Mouse (Mus musculus): Measurements from ENCODE around the gene Gm44805.
A peak's percentile ranks its signal among the peaks of the same experiment; 100 is the strongest.

The Gm44805 gene

DNA sequence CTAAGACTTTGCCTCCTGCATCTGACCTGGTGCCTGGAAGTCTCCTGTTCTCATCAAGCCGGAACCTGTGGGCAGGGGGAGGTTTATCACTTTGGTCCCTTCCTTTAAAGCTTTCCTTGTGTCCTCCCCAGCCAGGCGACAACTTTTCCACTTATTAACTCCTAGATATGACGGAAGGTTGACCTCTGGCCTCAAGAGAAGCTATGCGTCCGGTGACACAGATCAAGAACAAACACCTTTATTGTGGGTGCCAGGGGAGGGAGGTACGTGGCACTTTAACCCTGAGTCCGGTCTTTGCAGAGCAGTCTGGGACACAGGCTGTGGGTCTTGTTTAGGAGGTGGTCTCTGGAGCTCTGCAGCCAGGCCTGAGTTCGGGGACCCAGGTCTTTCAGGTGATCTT lies 3.4 kb downstream of the Gm44805 start, which contains the start of gene Apoc2:
Apoc2 (minus strand) TSS at position 70 of the 400 bp plus-strand sequence.
- no peak for DNase-seq (ENCODE audit: low spot score in 2 of 2)

DNA sequence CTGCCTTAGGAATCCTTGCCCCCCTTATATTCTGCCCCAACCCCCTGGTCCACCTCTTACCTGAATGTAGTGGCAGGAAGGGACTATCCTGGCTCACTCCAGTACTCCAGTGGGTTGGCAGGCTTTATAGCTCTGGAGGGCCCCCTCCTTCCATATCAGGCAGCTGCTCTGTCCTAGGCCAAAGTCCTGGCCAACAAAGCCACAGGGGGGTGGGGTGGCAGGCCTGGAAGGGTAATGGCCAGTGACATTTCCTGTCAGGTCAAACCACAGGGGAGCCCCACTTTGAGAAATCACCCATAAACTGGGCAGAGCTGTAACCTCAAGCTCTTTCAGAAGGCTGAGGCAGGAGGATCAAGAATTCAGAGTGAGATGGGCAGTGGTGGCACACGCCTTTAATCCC lies 4.6 kb downstream of the Gm44805 start:
- no peak for DNase-seq (ENCODE audit: low spot score in 2 of 2)

DNA sequence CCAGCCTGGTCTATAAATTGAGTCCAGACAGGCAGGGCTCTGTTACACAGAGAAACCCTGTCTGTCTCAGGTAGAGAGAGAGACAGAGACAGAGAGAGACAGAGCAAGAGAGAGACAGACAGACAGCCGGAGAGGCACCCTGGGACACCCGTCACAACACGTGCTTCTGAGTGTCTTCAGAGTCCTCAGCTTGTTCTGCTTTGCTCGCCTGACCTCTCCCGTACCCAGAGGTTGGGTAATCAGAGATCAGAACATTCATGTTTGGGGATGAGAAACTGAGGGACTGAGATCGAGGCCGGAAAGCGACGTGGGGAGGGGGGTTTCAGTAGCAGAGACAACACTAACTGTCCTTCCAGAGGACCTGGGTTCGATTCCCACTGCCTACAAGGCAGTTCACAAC lies 5.4 kb downstream of the Gm44805 start:
- DNase-seq (ENCODE audit: low spot score in 2 of 2): no peak

DNA sequence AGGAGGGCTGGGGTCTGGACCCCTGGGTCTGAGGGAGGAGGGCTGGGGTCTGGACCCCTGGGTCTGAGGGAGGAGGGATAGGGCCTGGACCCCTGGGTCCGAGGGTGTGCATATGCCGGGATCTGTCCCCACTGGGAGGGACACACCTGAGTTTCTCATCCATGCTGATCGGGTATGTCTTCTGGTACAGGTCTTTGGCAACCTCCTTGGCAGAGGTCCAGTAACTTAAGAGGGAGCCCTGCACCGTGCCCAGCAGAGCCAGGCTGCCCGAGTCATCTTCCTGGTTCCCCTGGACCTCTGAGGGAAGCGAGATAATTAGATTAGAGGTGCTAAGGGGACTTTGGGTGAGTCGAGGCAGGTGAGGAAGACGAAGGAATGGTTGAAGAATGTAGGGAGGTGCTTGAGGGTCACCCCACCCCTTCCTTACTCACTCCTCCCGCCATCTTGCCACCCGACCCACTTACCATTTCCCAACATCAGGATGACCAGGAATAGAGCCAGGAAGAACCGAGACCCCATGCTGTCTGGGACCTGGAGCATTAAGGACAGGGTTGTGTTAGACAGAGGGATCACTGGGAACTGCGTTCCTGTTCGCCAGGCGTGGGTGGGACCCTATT lies 8.0 kb downstream of the Gm44805 start:
- DNase-seq (ENCODE audit: low spot score in 2 of 2): no peak

DNA sequence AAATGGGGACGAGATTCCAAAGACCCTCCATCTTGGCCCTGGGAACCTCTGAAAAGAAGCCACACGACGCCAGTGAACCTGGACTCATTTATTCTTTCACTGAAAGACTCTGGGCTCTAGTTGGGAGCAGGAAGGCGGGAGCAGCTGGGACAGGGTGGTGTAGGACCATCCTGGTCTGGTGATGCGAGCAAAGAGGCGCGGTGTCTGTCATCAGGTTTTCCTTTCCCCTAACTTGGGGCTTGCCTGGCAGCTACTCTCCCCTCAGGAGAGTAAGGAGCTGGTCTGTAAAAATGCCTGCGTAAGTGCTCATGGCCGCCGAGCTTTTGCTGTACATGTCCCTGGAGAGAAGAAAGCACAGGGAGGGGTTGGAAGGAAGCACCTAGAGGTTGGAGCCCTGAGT lies 9.7 kb downstream of the Gm44805 start:
- DNase-seq (ENCODE audit: low spot score in 2 of 2): no peak

DNA sequence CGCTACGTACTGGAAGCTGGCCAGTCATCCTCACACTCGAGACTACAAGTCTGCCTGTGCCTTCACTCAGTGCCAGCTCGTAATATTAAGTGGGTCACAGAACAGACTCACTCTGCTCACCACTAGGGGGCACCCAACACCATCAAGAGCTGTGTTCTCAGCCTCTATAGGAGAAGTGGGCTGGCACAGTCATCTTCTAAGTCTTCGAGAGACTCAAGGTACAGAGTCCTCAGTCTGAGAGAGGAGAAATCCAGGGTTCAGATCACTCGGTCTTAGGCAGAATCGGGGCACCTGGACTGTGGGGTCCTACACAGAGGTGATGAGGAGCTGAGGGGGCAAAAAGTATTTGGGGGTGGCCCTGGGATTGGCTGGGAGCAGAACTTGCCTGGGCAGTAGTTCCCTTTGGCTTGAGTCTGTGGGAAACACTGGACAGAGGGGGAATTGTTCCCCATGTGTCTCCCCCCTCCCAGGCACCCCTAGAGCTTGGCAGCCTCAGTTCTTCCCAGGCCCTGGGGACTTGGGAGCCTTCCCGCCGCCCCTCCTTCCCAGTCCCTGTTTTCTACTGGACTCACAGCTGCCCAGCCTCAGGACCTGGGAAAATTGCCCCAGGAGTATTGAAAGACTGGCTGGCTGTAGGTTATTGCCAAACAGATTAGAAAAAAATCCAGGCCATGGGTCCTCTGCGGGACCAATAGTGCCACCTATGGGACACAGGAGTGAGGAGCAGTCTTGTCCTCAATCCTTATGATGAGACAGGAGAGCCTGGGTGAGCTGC lies 12.1 kb downstream of the Gm44805 start:
- peak; percentile 89 to 95 for DNase-seq (ENCODE audit: low spot score in 2 of 2)

DNA sequence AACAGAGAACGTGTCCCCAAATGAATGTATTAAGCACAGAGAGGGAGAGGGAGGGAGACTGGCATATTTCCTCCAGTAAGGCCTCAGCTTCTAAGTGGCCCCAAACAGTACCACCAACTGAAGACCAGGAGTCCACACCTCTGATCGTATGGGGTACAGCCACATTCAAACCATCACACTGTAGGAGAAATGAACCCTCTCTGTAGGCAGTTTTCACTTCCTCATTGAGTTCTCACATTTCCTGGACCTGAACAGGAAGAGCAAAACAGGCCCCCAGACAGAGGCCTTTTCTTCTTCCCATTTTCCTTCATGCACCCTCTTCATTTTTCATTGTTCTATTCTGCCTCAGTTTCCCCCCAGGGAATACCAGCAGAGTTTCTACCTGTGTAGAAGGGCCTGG lies 13.8 kb downstream of the Gm44805 start:
- no peak for DNase-seq (ENCODE audit: low spot score in 2 of 2)

DNA sequence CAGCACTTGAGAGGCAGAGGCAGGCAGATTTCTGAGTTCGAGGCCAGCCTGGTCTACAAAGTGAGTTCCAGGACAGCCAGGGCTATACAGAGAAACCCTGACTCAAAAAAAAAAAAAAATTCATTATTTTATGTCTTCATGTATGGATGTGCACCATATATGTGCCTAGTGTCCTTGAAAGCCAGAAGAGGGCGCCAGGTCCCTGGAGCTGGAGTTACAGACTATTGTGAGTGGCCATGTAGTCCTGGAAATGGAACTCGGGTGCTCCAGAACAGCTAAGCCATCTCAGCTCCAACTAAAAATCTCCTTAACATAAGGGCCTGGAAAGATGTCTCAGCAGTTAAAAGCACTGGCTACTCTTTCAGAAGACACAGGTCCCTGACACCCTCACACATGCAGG lies 14.5 kb downstream of the Gm44805 start:
- DNase-seq (ENCODE audit: low spot score in 2 of 2): no peak

DNA sequence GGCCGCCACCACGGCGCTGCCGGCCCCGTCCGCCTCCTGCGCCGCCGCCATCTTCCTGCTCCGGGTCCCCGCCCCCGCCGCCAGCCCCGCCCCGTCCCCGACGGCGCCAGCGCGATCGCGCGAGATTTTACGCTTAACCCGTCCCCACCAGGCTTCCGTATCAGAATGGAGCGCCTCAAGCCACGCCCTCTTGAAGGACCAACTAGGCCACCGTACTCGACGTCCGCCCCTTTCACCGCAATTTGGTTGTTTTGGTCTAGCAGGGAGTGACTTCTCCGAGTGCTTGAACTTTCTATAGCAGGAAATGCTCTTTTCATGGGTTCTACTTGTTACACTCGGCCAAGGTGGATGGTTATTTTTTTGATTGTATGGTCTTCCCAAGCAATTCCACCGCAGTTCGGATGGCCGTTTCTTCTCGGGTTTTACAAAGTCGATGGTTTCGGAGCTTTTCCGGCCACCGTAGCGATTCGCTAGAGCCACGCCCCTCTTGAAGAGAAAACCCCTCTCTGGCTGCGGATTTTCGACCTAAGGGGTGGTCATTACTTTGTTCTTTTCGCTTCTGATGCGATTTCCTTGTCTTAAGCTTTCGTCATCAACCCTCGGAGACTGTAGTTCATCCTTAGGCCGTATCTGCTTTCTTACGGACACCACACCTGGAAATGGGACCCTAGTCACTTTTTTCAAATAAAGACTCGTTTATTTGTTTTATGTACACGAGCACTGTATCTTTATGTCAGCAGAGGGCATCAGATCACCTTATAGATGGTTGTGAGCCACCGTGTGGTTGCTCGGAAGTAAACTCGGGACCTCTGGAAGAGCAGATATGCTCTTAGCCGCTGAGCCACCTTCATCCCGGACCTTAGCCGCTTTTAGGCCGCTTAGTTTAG lies 16.0 kb downstream of the Gm44805 start, which contains the start of gene Clptm1:
Clptm1 (minus strand) TSS at position 79 of the 887 bp plus-strand sequence.
- DNase-seq (ENCODE audit: low spot score in 2 of 2): peak; percentile 98

DNA sequence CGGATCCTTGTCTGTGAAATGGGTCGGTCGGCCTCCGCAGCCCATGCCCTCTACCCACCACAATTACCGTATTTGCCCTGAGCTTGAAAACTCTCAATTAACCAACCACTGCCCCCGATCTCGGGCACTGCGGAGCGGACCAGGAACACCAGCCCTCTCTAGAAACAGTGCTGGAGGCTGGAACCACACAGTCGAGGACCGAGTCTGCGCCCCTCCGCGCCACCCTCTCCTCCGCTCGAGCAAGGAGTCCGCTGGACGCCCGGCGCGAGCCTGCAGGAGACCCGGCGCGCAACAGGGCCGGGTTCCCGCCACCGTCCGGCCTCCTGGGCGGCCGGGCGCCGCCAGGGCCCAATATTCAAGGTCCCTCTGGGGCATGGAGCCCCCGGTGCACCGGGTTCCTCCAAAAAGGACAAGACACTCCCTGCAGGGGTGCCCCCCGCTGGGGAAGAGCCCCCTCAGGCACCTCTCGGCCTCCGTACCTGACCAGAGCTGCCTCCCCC lies 16.7 kb downstream of the Gm44805 start:
- no peak for DNase-seq (ENCODE audit: low spot score in 2 of 2)

DNA sequence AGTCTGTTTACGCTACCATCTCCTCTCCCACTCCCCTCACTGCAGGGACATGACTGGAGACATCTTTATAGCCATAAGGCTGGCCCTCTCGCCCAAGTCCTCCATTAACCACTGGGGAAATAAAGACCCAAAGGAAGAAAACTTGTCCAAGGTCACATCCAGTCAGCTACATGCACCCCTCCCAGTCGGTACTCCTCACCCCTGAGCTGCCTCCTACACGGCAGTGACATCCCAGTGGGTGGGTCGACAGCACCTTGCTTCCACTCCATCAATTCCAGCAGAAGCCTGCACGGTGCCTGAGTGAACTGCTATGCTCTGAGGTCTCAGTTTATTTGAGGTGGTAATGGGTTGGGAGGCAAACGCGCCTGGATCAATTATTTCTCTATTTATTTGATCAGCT lies 17.3 kb downstream of the Gm44805 start:
- no peak for DNase-seq (ENCODE audit: low spot score in 2 of 2)

DNA sequence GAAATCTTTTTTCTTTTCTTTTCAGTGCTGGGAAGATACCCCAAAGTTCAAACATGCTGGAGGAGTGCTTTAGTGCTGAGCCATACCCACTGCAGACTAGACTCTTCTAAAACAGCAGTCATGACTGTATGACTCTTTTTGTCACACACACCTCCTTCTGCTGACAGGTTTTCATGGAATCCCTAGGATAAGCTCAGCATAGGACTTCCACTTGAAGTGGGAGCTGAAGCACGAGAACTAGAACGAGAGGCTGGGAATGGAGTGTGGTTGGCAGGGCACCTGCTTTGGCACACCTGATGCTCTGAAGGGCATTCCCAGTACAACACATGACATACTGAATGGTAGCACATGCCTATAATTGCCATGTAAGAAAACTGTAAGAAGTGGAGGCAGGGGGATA lies 28.6 kb downstream of the Gm44805 start:
- DNase-seq (ENCODE audit: low spot score in 2 of 2): no peak

DNA sequence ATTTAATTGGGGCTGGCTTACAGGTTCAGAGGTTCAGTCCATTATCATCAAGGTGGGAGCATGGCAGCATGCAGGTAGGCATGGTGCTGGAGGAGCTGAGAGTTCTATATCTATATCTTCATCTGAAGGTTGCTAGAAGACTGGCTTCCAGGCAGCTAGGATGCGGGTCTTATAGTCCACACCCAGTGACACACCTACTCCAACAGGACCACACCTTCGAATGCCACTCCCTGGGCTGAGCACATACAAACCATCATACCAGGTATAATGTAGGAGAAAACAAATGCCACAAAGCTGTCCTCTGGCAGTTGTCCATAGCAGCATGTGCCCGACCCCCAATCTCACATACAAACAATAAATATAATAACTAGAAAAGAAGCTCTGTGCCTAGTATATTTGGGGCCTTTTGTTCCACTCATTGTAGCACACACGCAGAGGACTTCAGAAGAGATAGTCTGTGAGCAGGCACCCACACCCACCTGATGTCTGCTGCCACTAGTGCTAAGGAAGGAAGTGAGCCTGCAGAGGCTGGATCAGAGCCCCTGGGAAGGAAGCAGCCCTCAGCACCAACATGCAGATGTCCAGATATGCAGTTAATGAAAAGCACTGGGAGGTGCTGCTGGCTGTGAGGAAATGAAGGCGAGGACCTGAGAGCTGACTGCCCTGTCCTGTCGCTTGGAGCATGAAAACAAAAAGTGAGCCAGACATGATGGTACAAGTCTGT lies 30.0 kb downstream of the Gm44805 start:
- DNase-seq (ENCODE audit: low spot score in 2 of 2): no peak

DNA sequence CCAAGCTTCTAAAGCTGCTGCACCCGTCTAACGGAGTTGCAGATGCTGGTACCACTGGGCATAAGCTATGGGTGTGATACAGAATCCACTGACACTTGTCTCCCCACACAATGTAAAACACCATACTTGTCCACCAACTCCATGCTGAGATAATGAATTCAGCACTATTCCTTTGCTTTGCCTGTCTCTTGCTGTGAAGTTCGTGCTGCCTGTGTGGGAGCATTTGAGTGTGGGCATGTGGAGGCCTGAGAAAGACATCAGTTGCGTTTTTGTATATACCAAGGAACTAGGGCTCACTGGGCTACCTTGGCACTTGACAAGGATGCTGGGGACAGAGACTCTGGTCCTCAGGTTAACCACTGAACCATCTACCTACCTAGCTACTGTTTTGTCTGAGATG lies 40.0 kb downstream of the Gm44805 start:
- DNase-seq (ENCODE audit: low spot score in 2 of 2): peak; percentile 27 to 58

DNA sequence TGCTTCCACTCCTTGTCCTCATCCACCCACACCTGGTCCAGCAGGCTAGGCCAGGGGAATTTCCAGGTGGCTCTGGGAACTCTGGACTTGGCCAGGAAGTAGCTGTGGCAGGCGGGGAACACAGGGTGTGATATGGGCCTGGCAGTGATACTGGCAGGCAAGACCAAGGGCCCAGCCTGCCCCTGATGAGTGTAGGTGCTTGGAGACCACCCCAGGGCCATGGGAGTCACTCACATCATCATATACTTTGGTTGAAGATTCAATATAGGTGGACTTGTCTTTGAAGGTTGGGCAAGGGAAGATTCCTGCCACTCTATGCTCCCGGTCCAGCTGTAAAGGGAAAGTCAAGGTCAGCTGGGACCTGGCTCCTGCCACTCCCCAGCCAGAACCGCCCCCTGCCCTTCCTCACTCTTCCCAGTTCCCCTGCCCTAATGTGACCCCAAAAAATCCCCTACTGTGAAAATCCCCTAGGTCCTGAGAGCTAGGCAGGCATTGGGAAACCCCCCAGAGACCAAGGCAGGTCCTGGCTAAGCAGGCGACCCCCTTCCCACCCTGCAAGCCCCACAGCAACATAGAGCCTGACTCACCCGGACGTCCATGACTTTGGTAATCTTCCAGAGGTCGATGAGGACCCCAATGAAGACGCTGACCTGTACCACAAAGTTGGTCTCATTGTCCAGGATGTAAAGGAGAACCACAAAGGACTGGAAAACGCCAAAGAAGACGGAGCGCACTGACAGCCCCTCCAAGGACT lies 46.0 kb downstream of the Gm44805 start:
- no peak for DNase-seq (ENCODE audit: low spot score in 2 of 2)

DNA sequence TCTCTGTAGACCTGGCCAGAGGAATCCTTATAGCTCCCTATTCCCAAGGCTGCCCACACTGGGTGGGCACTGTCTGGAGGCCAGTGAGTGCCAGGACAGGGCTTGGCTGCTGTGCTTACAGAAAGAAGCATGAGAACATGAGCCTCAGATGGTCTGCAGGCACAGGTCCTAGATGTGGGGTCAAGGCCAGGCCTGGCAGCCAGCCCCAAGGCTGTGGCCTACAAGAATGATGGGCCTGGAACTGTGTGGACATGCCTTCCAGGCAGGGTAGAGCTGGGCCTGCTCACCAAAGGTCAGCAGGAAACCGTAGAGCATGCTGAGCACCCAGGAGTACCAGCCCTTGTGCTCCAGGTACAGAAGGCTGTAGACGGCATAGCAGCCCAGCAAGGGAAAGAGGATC lies 46.6 kb downstream of the Gm44805 start:
- no peak for DNase-seq (ENCODE audit: low spot score in 2 of 2)

DNA sequence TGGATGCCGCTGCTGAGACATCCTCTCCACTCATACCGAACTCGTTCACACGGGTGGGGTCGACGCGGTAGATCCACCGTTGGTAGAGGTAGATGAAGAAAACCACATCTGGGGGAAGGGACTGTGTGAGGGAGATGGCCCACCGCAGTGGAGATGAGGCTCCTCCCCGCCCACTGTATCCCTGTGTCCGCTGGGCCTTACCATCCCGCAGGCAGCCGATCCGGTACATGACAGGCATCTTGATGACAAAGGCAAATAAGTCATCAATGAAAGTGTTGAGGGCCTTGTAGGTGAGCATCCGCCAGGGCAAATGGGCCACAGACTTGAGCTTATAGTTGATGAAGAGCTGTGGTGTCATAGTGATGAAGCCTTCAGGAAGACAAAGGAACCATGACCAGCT lies 47.4 kb downstream of the Gm44805 start:
- DNase-seq (ENCODE audit: low spot score in 2 of 2): no peak

DNA sequence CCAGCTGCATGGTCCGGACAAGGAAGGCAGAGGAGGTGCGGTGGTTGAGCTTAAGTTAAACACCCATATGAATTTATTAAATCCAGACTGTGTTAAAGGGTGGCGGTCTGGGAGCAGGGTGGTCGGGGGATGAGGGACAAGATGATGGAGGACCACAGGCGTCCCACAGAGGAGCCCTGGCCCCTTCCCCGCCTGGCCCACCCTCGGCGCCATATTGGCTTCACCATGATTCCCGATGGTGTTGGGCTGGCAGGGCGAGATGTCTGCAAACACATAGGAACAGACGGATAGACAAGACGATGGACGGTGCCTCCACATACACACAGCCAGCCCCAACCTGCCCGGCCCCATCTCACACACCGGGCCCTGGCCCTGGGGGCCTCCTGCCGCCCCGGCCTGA lies 48.0 kb downstream of the Gm44805 start:
- no peak for DNase-seq (ENCODE audit: low spot score in 2 of 2)

DNA sequence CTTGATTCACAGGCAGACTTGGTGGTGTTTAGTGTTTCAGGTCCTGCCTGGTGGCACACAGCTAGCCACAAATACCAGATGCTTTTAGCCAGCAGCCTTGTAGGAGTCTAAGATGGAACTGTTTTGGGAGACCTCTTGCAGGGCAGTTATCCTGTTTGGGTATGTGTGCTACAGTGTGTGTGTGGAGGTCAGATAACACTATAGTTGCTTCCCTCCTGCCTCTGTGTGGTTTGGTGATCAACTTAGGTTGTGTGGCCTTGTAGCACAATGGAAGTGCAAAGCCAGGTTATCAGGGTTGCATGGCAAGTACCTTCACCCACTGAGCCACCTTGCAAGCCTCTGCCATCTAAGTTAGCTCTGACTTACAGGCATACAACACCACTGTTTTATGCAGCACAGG lies 48.5 kb downstream of the Gm44805 start:
- no peak for DNase-seq (ENCODE audit: low spot score in 2 of 2)

DNA sequence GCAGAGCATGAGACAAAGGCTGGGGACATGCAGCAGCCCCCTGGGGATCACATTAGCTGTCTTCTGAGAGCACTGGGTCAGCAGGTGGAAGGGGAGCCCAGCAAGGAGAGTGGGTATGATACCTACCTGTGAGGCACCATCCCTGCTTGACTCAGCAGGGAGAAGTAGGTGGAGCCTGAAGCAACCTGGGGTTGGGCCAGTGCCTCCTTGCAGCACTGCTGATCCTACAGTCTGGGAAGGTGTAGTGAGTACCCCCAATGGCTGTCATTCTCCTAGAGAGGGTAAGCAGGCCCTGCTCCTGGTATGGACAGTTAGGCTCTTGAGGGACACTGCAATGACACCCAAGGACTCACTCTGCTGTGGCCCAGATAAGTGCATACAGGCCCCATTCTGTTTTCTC lies 48.9 kb downstream of the Gm44805 start:
- no peak for DNase-seq (ENCODE audit: low spot score in 2 of 2)

DNA sequence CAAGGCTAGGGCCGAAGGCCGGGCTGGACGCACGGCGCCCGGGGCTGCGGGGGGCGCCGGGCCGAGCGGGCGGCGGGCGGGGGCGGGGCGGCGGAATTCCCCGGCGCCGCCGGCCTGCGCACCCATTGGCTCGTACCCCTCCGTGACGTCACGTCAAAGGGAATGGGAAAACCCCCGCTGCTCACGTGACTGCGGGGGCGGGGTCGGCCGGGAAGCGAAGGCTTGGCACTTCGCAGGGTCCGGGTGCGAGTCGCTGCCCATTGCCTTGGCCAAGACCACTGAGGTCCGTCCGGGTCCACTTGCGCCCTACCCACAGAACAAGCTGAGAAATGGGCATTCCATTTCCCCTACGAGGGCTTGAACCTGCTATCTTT lies 51.9 kb downstream of the Gm44805 start, which contains the start of gene Relb:
Relb (minus strand) TSS at position 78 of the 374 bp plus-strand sequence.
- DNase-seq (ENCODE audit: low spot score in 2 of 2): peak; percentile 86 to 88
